Mouse (Mus musculus) liver, embryonic 14.5 days (tissue): Measurements from ENCODE around the gene Dync2li1. TPM values are rescaled to one million over a fixed set of nuclear protein-coding genes. Genes with fewer than 3 reads are reported as not detected.
A peak's percentile ranks its signal among the peaks of the same experiment; 100 is the strongest.

Experiments
- ATAC-seq: fragments of 200-750 bp; cut with Nextera tagmentation; 2 replicates; pipeline ENCODE4 v1.8.0; 2017; ENCODE audit warnings: moderate number of reproducible peaks, mild to moderate bottlenecking, moderate library complexity; ENCODE audit not compliant: insufficient read depth
- DNase-seq, 3 experiments: peaks; one replicate each; pipeline ENCODE4 v3.0.0-alpha.2; 2012 to 2013; ENCODE audit warnings: low read depth in 3 of 3, low spot score in 3 of 3
- H3K27ac ChIP-seq: fragments of 300-500 bp; sonication (generic); 2 replicates; pipeline ENCODE4 v1.5.1; 2014; ENCODE audit warnings: moderate library complexity, mild to moderate bottlenecking, control low read depth, inconsistent platforms
- H3K27me3 ChIP-seq: fragments of 300-500 bp; sonication (generic); 2 replicates; pipeline ENCODE4 v1.6.1; 2014; ENCODE audit warnings: mild to moderate bottlenecking, low read length, moderate library complexity; ENCODE audit not compliant: control insufficient read depth, insufficient read depth
- H3K36me3 ChIP-seq: fragments of 300-500 bp; sonication (generic); replicated peaks from 2 replicates; pipeline ENCODE4 v1.6.1; 2014; ENCODE audit warnings: low read depth; ENCODE audit not compliant: control insufficient read depth, insufficient read depth
- H3K4me1 ChIP-seq, 2 experiments: fragments of 200-500 bp in 1 of 2; fragments of 300-500 bp in 1 of 2; sonication (generic) in 1 of 2; replicated peaks; 2 replicates each; pipeline ENCODE4 v1.6.1; 2012 to 2014; ENCODE audit warnings: antibody characterized with exemption in 1 of 2, inconsistent platforms in 1 of 2, low read length in 1 of 2; ENCODE audit not compliant: control insufficient read depth in 2 of 2, insufficient read depth in 2 of 2
- H3K4me2 ChIP-seq: fragments of 300-500 bp; sonication (generic); 2 replicates; pipeline ENCODE4 v1.6.1; 2014; ENCODE audit warnings: low read depth, mild to moderate bottlenecking, control low read depth, moderate library complexity
- H3K4me3 ChIP-seq, 2 experiments: fragments of 200-500 bp in 1 of 2; fragments of 300-500 bp in 1 of 2; sonication (generic) in 1 of 2; 2 replicates each; pipeline ENCODE4 v1.5.1; 2012 to 2014; ENCODE audit warnings: low read depth in 2 of 2, low read length in 2 of 2, mild to moderate bottlenecking in 2 of 2, control low read depth in 1 of 2, inconsistent platforms in 1 of 2, moderate library complexity in 1 of 2; ENCODE audit not compliant: insufficient read depth in 1 of 2
- H3K9ac ChIP-seq: fragments of 300-500 bp; sonication (generic); replicated peaks from 2 replicates; pipeline ENCODE4 v1.6.1; 2014; ENCODE audit warnings: mild to moderate bottlenecking, control low read depth, moderate library complexity
- H3K9me3 ChIP-seq: fragments of 300-500 bp; sonication (generic); 2 replicates; pipeline ENCODE4 v1.6.1; 2016; ENCODE audit warnings: low read length, mixed read lengths; ENCODE audit not compliant: control insufficient read depth
- CTCF ChIP-seq: IDR thresholded peaks from 2 replicates; pipeline ENCODE4 v1.5.1; 2016; ENCODE audit warnings: antibody characterized with exemption, low read depth, control low read depth
- EP300 ChIP-seq: IDR thresholded peaks from 2 replicates; pipeline ENCODE4 v1.6.1; 2016; ENCODE audit warnings: antibody characterized with exemption, low read depth
- WGBS: fragments of 180-500 bp; shearing (Covaris S2); extraction: QIAGEN DNeasy Blood & Tissue Kit; methylation state at CpG from one replicate; pipeline ENCODE4 v1.1.7; 2014; ENCODE audit not compliant: insufficient replicate concordance; 5-methylcytosine and 5-hydroxymethylcytosine counted together
- polyA plus RNA-seq, 2 experiments: library from polyadenylated mRNA; depleted of rRNA in 1 of 2; stranded (reverse) in 1 of 2; unstranded in 1 of 2; fragments of >200 nt; fragmentation: Nextera tagmentation in 1 of 2; extraction: Ambion mirVana in 1 of 2; gene quantifications; 2 replicates each; pipeline versions ENCODE4 v1.2.1 to v1.2.3; 2012 to 2014

Dync2li1 gene
- polyA plus RNA-seq, 2 experiments, result 1.1 to 1.8 TPM

DNA sequence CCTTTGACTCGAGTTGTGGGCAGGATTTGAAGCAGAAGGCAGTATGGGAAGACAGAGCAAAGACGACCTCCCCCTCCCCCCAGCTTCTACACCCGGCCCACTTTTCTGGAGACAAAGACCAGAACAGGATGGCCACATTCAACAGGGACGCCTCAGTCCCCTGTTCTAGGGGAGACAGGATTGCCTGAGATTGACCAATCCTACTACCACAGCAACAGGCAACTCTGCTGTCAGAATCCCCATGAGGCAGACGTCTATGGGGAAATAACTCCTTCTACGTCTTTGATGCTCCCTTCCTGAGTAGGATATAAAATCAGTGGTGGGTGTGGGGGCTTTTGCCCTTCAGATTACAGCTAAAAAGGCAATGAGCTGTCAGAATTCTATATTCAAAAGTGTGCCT lies 58.0 kb downstream of the Dync2li1 start:
- Histone ChIP-seq H3K4me1 (peaks cover 0 to 7% of the 10 kb centered on the region in 2 experiments; a peak in 2 of 4 replicates), H3K27me3 (no peaks in the 10 kb centered on the region), H3K27ac (no peak overlapping the region), H3K36me3 (no peaks in the 10 kb centered on the region), H3K4me2 (no peak overlapping the region), H3K9ac (no peak overlapping the region), H3K4me3 (no peak overlapping the region), H3K9me3 (no peaks in the 10 kb centered on the region)
- DNase-seq, result no peak
- 22% methylated on average over 6 of the region's 6 CpGs for WGBS
- no peak for ATAC-seq
- TF ChIP-seq CTCF, result no peak
- no peak for TF ChIP-seq EP300

DNA sequence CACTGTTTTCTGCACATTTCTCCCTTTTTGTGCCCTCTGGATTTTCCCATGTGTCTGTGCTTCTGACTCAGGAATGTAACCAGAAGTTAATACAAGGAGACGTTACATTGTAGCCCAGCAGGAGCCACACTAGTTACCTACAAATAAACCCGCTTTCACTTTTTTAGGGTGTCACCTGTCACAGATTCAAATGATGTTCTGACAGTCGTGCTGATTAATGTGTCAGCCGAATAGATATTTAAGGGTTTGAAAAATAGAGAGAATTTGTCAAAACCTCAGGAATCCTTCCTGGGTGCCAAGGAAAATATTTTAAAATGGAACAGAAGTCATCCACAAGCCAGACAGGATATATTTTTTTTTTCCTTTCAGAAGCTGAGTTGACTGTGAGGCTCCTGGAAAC lies 59.0 kb downstream of the Dync2li1 start:
- H3K9ac ChIP-seq, result no peak overlapping the region
- no peaks in the 10 kb centered on the region for H3K36me3 ChIP-seq
- no peak overlapping the region for H3K4me2 ChIP-seq
- peaks cover 0 to 7% of the 10 kb centered on the region in 2 experiments; a peak in 2 of 4 replicates for H3K4me1 ChIP-seq
- TF ChIP-seq CTCF, result no peak
- TF ChIP-seq EP300, result no peak
- DNase-seq (no peak), ATAC-seq (no peak)
- H3K4me3 ChIP-seq, result no peak overlapping the region
- no peaks in the 10 kb centered on the region for H3K27me3 ChIP-seq
- H3K27ac ChIP-seq, result no peak overlapping the region
- WGBS, result 64% methylated on average over 4 of the region's 4 CpGs
- no peaks in the 10 kb centered on the region for H3K9me3 ChIP-seq

DNA sequence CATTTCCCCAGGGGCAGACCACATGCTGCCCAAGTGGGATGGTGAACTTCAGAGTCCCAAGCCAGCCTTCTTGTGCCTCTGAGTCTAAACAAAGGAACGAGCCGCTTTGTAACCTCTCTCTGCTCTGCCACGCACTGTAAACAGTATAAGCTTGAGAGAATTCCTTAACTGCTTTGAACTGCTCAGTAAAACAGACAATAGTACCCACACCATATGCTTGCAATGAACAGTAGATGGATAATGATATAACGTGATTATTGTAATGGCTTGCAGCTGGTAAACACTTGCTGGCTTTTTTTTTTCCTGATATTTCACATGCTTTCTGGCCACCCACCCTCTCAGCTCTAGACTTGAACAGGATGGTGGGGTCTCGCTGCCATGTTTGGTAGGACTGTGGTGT lies 61.7 kb downstream of the Dync2li1 start:
- Histone ChIP-seq H3K9ac (no peak overlapping the region), H3K27ac (no peak overlapping the region), H3K27me3 (no peaks in the 10 kb centered on the region), H3K9me3 (no peaks in the 10 kb centered on the region), H3K4me1 (peaks cover 0 to 7% of the 10 kb centered on the region in 2 experiments; a peak in 2 of 4 replicates), H3K36me3 (no peaks in the 10 kb centered on the region), H3K4me3 (no peak overlapping the region), H3K4me2 (no peak overlapping the region)
- WGBS, result 62% methylated on average over 5 of the region's 5 CpGs
- no peak for DNase-seq
- TF ChIP-seq EP300 (no peak), CTCF (no peak)
- no peak for ATAC-seq

DNA sequence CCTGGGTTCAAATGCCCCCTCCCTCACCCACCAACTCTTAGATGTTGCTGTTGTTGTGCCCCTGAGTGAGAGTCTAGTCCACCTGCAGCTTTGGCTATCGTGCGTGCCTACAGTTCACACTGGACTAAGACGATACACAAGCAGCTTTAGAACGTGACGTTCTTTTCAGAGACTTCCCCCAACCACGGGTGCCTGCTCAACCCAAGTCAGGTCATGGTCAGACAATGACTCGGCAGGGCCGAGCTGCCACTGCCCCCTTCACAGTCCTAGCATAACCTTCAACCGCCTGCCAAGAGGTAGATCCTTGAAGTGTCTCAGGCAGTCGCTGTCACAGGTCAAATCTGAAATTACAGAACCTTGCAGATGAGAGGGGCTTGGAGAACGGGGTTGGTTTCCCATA lies 62.5 kb downstream of the Dync2li1 start:
- no peak for TF ChIP-seq CTCF
- no peak for TF ChIP-seq EP300
- no peaks in the 10 kb centered on the region for H3K27me3 ChIP-seq
- no peaks in the 10 kb centered on the region for H3K9me3 ChIP-seq
- no peak overlapping the region for H3K27ac ChIP-seq
- ATAC-seq (no peak), DNase-seq (no peak)
- H3K4me1 ChIP-seq, result peaks cover 0 to 7% of the 10 kb centered on the region in 2 experiments; a peak in 2 of 4 replicates
- H3K9ac ChIP-seq, result no peak overlapping the region
- no peak overlapping the region for H3K4me2 ChIP-seq
- 43% methylated on average over 11 of the region's 11 CpGs for WGBS
- no peaks in the 10 kb centered on the region for H3K36me3 ChIP-seq
- H3K4me3 ChIP-seq, result no peak overlapping the region

DNA sequence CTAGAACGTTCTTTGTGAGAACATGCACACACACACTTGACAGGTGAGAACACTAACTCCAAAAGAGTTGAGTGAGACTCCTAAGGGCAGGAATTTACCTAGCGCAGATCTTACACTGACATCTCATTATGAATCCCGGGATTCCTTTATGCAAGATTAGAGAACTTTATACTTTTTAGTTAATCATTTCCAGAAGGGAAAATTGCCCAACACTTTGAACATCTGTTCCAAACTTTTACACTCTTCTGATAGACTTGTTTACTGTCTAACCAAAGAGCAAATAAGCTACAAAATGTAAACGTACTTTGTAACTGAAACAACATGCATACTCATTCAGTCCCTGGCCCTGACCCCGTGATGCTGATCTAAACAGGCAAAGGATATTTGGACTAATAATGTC lies 63.0 kb downstream of the Dync2li1 start:
- Histone ChIP-seq H3K9me3 (no peaks in the 10 kb centered on the region), H3K4me3 (no peak overlapping the region), H3K9ac (no peak overlapping the region), H3K4me2 (no peak overlapping the region), H3K4me1 (peaks cover 0 to 5% of the 10 kb centered on the region in 2 experiments; a peak in 2 of 4 replicates), H3K27me3 (no peaks in the 10 kb centered on the region), H3K36me3 (no peaks in the 10 kb centered on the region), H3K27ac (no peak overlapping the region)
- ATAC-seq (peak; percentile 59; the same call in 1 of the 2 replicates), DNase-seq (peak in 2 of 3 experiments; percentile 19 to 20)
- 58% methylated on average over 5 of the region's 5 CpGs for WGBS
- no peak for TF ChIP-seq EP300
